8 mouse cellular contexts compared by ENCODE assay signal in genomic region chr1:179668836-179669537, GRCm38 (mm10). TPM values are rescaled to one million over a fixed set of nuclear protein-coding genes. Genes with fewer than 3 reads are reported as not detected.
DNase-seq lines count a peak whose midpoint lies in the region; ATAC-seq and TF ChIP-seq lines count a peak whose summit lies in the region.

No protein-coding gene starts in this region.

- 0 out of 2 replicates have a peak overlapping the region, but pooled peaks have one; percentile 14 for H3K27ac ChIP-seq in forebrain, embryonic 11.5 days (ENCODE audit: low read depth, low read length)
- H3K27ac ChIP-seq in limb, embryonic 14.5 days (replicated peaks; ENCODE audit: low read depth, low read length) = peak overlapping the region; percentile 75; the same call in 1 of the 2 replicates
- H3K27ac ChIP-seq in neural tube, embryonic 14.5 days (ENCODE audit: low read depth, low read length) = peak overlapping the region; percentile 83

- no peak for TF ChIP-seq POLR2A in limb, embryonic 14.5 days (IDR thresholded peaks at IDR 0.05; ENCODE audit: borderline replicate concordance, extremely low read depth, insufficient read depth, insufficient read length)

- H3K4me1 ChIP-seq in erythroblast, embryonic 14.5 days (ENCODE audit: control insufficient read depth) = peaks cover 11% of the 10 kb centered on the region
- peaks cover 7% of the 10 kb centered on the region for H3K4me1 ChIP-seq in E14TG2a.4 (replicated peaks; ENCODE audit: low read depth, low read length)
- no peaks in the 10 kb centered on the region for H3K4me1 ChIP-seq in forebrain, embryonic 11.5 days (replicated peaks; ENCODE audit: control insufficient read depth, insufficient read depth, low read length)
- peaks cover 5% of the 10 kb centered on the region for H3K4me1 ChIP-seq in limb, embryonic 14.5 days (ENCODE audit: control insufficient read depth, insufficient read depth, low read length)
- peaks cover 8% of the 10 kb centered on the region for H3K4me1 ChIP-seq in neural tube, embryonic 14.5 days (ENCODE audit: control insufficient read depth, insufficient read depth, low read length)

- no peak for DNase-seq in forebrain, embryonic 11.5 days (ENCODE audit: low spot score)
- no peak for DNase-seq in limb, embryonic 14.5 days (ENCODE audit: low spot score)
- DNase-seq in thymus, adult 18-20 months = no peak
- DNase-seq in layer of hippocampus, adult 18-20 months (ENCODE audit: low spot score in 2 of 2) = no peak

- H3K9me3 ChIP-seq in erythroblast, embryonic 14.5 days (ENCODE audit: control insufficient read depth, low read length) = no peaks in the 10 kb centered on the region
- no peaks in the 10 kb centered on the region for H3K9me3 ChIP-seq in E14TG2a.4 (ENCODE audit: low read length)
- no peaks in the 10 kb centered on the region for H3K9me3 ChIP-seq in forebrain, embryonic 11.5 days (ENCODE audit: control insufficient read depth, low read length)
- no peaks in the 10 kb centered on the region for H3K9me3 ChIP-seq in limb, embryonic 14.5 days (ENCODE audit: control insufficient read depth, low read length)
- H3K9me3 ChIP-seq in neural tube, embryonic 14.5 days (ENCODE audit: control insufficient read depth, low read length) = no peaks in the 10 kb centered on the region

- WGBS in forebrain, embryonic 11.5 days = 22% methylated on average over 12 of the region's 12 CpGs
- 20% methylated on average over 12 of the region's 12 CpGs for WGBS in limb, embryonic 14.5 days
- 18% methylated on average over 12 of the region's 12 CpGs for WGBS in neural tube, embryonic 14.5 days

- no peak for TF ChIP-seq CTCF in E14TG2a.4 (conservative IDR thresholded peaks at IDR 0.05; ENCODE audit: low read length)

- peaks cover 50% of the 10 kb centered on the region for H3K27me3 ChIP-seq in erythroblast, embryonic 14.5 days (ENCODE audit: control insufficient read depth)
- peaks cover 44% of the 10 kb centered on the region for H3K27me3 ChIP-seq in E14TG2a.4 (ENCODE audit: insufficient read depth, low read length)
- H3K27me3 ChIP-seq in forebrain, embryonic 11.5 days (ENCODE audit: control insufficient read depth, insufficient read depth, low read length) = no peaks in the 10 kb centered on the region
- H3K27me3 ChIP-seq in limb, embryonic 14.5 days (ENCODE audit: control insufficient read depth, insufficient read depth, low read length) = no peaks in the 10 kb centered on the region
- no peaks in the 10 kb centered on the region for H3K27me3 ChIP-seq in neural tube, embryonic 14.5 days (ENCODE audit: control insufficient read depth, insufficient read depth, low read length)

- no peaks in the 10 kb centered on the region for H3K36me3 ChIP-seq in erythroblast, embryonic 14.5 days (ENCODE audit: control insufficient read depth)
- no peaks in the 10 kb centered on the region for H3K36me3 ChIP-seq in E14TG2a.4 (ENCODE audit: insufficient read depth, low read length)
- H3K36me3 ChIP-seq in forebrain, embryonic 11.5 days (ENCODE audit: control insufficient read depth, insufficient read depth, low read length) = no peaks in the 10 kb centered on the region; the same call in 1 of the 2 replicates
- H3K36me3 ChIP-seq in limb, embryonic 14.5 days (ENCODE audit: control insufficient read depth, insufficient read depth, low read length) = peaks cover 23% of the 10 kb centered on the region
- peaks cover 12% of the 10 kb centered on the region for H3K36me3 ChIP-seq in neural tube, embryonic 14.5 days (ENCODE audit: control insufficient read depth, insufficient read depth, low read length)

- H3K4me3 ChIP-seq in erythroblast, embryonic 14.5 days (replicated peaks) = peak overlapping the region; percentile 63
- peak overlapping the region; percentile 87 for H3K4me3 ChIP-seq in E14TG2a.4 (replicated peaks; ENCODE audit: low read length)
- peak overlapping the region; percentile 73 for H3K4me3 ChIP-seq in forebrain, embryonic 11.5 days (ENCODE audit: low read depth, low read length)
- peak overlapping the region; percentile 81 for H3K4me3 ChIP-seq in limb, embryonic 14.5 days (replicated peaks; ENCODE audit: low read length)
- H3K4me3 ChIP-seq in neural tube, embryonic 14.5 days (ENCODE audit: low read depth, low read length) = peak overlapping the region; percentile 88

- ATAC-seq in erythroblast, adult 5-6 weeks (replicated peaks; ENCODE audit: low FRiP score, poor library complexity, severe bottlenecking) = no peak
- no peak for ATAC-seq in forebrain, embryonic 11.5 days (replicated peaks; ENCODE audit: low FRiP score)
- ATAC-seq in limb, embryonic 14.5 days (ENCODE audit: low FRiP score, low read depth) = no peak
- ATAC-seq in neural tube, embryonic 14.5 days (ENCODE audit: low read depth) = 0 out of 2 replicates have a peak, but pooled peaks have one; percentile 16

- H3K9ac ChIP-seq in forebrain, embryonic 11.5 days (ENCODE audit: low read length) = peak overlapping the region; percentile 86
- peak overlapping the region; percentile 78 for H3K9ac ChIP-seq in limb, embryonic 14.5 days (ENCODE audit: low read depth, low read length, severe bottlenecking)
- H3K9ac ChIP-seq in neural tube, embryonic 14.5 days (replicated peaks; ENCODE audit: low read depth, low read length) = peak overlapping the region; percentile 86

- H3K4me2 ChIP-seq in forebrain, embryonic 11.5 days (ENCODE audit: low read depth, low read length, severe bottlenecking) = peak overlapping the region; percentile 77
- peak overlapping the region; percentile 79 for H3K4me2 ChIP-seq in limb, embryonic 14.5 days (replicated peaks; ENCODE audit: low read depth, low read length, severe bottlenecking)
- H3K4me2 ChIP-seq in neural tube, embryonic 14.5 days (ENCODE audit: low read depth, low read length) = peak overlapping the region; percentile 72

RNA-seq across cellular contexts. Expression of gene Sccpdh, which starts 1.0 kb away (rescaled TPM):
- not detected in 2 replicates for polyA plus RNA-seq in erythroblast, embryonic 14.5 days (2012)
- 9.4 TPM in 1 of 2 replicates, not detected in the other for total RNA-seq in erythroblast, adult 5-6 weeks (2015; ENCODE audit: low replicate concordance)
- total RNA-seq in erythroblast, adult 5-6 weeks (2017; ENCODE audit: low replicate concordance) = 1.4 and 7.4 TPM in 2 replicates
- polyA plus RNA-seq in forebrain, embryonic 11.5 days (2014; fragmentation: Nextera tagmentation; extraction: Ambion mirVana) = 76.7 and 79.5 TPM in 2 replicates
- polyA plus RNA-seq in limb, embryonic 14.5 days (2012; rRNA removed) = 37.0 and 47.6 TPM in 2 replicates
- 78.4 and 79.6 TPM in 2 replicates for polyA plus RNA-seq in limb, embryonic 14.5 days (2014; fragmentation: Nextera tagmentation; extraction: Ambion mirVana)
- 184 and 186 TPM in 2 replicates for polyA plus RNA-seq in neural tube, embryonic 14.5 days (2014; fragmentation: Nextera tagmentation; extraction: Ambion mirVana)
- 10 to 100 TPM; 57.6 to 62.7 TPM for total RNA-seq in layer of hippocampus, adult 18-20 months (2021)

Comparison
In these comparisons a context has a peak if more than half of its experiments do, and no peak if none do; other contexts are left out.
1. H3K27ac ChIP-seq: peak in every context shown above with its lines; median percentile 83 in neural tube, embryonic 14.5 days; 75 in limb, embryonic 14.5 days; 14 in forebrain, embryonic 11.5 days.
2. RNA of gene Sccpdh, which starts 1.0 kb away (polyA plus RNA-seq): 184 to 186 TPM in neural tube, embryonic 14.5 days, 37.0 to 79.6 TPM in limb, embryonic 14.5 days and 76.7 to 79.5 TPM in forebrain, embryonic 11.5 days; not detected in erythroblast, embryonic 14.5 days; every median in the first group is over 10 times any median in the second.
3. Peak in every context shown above with its lines, with median percentiles within 50 percentile points of each other: H3K4me3 ChIP-seq, H3K4me2 ChIP-seq and H3K9ac ChIP-seq.